Mouse (Mus musculus) intestine, embryonic 14.5 days (tissue): ENCODE results near the gene Fras1. TPM values are rescaled to one million over a fixed set of nuclear protein-coding genes. Genes with fewer than 3 reads are reported as not detected.

ENCODE experiments used
- ATAC-seq: fragments of 200-750 bp; cut with Nextera tagmentation; replicated peaks from 2 replicates; pipeline ENCODE4 v1.8.0; 2017; ENCODE audit warnings: low read depth, moderate number of reproducible peaks, moderate TSS enrichment, moderate library complexity; ENCODE audit not compliant: low FRiP score, low TSS enrichment
- DNase-seq: peaks from one replicate; pipeline ENCODE4 v3.0.0-alpha.2; 2018; ENCODE audit warnings: low spot score
- H3K27ac ChIP-seq: fragments of 300-500 bp; sonication (generic); 2 replicates; pipeline ENCODE4 v1.5.1; 2014; ENCODE audit warnings: low read depth, mild to moderate bottlenecking, control low read depth
- H3K27me3 ChIP-seq: fragments of 300-500 bp; sonication (generic); replicated peaks from 2 replicates; pipeline ENCODE4 v1.6.1; 2014; ENCODE audit warnings: low read length, control low read depth; ENCODE audit not compliant: control insufficient read depth, insufficient read depth
- H3K36me3 ChIP-seq: fragments of 300-500 bp; sonication (generic); 2 replicates; pipeline ENCODE4 v1.6.1; 2014; ENCODE audit warnings: low read length, control low read depth; ENCODE audit not compliant: control insufficient read depth, insufficient read depth
- H3K4me1 ChIP-seq: fragments of 300-500 bp; sonication (generic); replicated peaks from 2 replicates; pipeline ENCODE4 v1.6.1; 2014; ENCODE audit warnings: low read length, control low read depth, mixed read lengths; ENCODE audit not compliant: control insufficient read depth, insufficient read depth
- H3K4me2 ChIP-seq: fragments of 300-500 bp; sonication (generic); 2 replicates; pipeline ENCODE4 v1.6.1; 2014; ENCODE audit warnings: low read length
- H3K4me3 ChIP-seq: fragments of 300-500 bp; sonication (generic); 2 replicates; pipeline ENCODE4 v1.5.1; 2014; ENCODE audit warnings: low read depth, low read length, control low read depth, mixed read lengths
- H3K9ac ChIP-seq: fragments of 300-500 bp; sonication (generic); 2 replicates; pipeline ENCODE4 v1.6.1; 2014; ENCODE audit warnings: mild to moderate bottlenecking, low read length
- H3K9me3 ChIP-seq: fragments of 300-500 bp; sonication (generic); 2 replicates; pipeline ENCODE4 v1.6.1; 2016; ENCODE audit warnings: low read length, control low read depth; ENCODE audit not compliant: control insufficient read depth
- WGBS: fragments of 180-500 bp; shearing (Covaris S2); extraction: QIAGEN DNeasy Blood & Tissue Kit; methylation state at CpG from one replicate; pipeline ENCODE4 v1.1.7; 2014; 5-methylcytosine and 5-hydroxymethylcytosine counted together
- polyA plus RNA-seq: library from polyadenylated mRNA; unstranded; fragments of >200 nt; fragmentation: Nextera tagmentation; extraction: Ambion mirVana; gene quantifications from 2 replicates; pipeline ENCODE4 v1.2.1, GENCODE M21; 2014

The Fras1 gene
- polyA plus RNA-seq, 1 experiment from 2014 or later = 41.4 TPM

DNA sequence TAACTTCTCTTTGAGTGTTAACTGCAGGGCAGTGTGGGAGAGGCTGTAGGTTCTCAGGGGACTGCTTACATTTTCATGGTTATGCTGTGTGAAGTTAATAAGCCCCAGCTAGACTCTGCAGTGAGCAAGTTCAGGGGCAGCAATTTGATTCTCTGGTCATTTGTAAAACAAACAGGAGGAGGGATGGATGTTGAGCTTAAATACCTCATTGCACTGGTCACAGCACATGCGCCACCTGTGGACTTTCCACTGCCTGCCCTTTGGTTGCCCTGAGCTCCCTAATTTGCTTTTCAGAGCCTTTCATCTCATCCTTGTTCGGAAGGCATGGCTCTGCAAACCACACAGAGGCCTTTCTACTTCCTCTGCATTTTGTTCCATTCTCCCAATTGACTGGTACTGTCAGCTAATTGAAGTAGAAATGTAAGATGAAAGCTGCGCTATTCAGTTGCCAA is 142.1 kb downstream of the Fras1 start:
- Histone ChIP-seq H3K4me1 (no peaks in the 10 kb centered on the region), H3K36me3 (no peaks in the 10 kb centered on the region), H3K27ac (no peak overlapping the region), H3K9ac (no peak overlapping the region), H3K27me3 (no peaks in the 10 kb centered on the region), H3K9me3 (no peaks in the 10 kb centered on the region), H3K4me3 (no peak overlapping the region), H3K4me2 (no peak overlapping the region)
- WGBS = 80% methylated on average over 3 of the region's 3 CpGs
- no peak for DNase-seq
- ATAC-seq = no peak

DNA sequence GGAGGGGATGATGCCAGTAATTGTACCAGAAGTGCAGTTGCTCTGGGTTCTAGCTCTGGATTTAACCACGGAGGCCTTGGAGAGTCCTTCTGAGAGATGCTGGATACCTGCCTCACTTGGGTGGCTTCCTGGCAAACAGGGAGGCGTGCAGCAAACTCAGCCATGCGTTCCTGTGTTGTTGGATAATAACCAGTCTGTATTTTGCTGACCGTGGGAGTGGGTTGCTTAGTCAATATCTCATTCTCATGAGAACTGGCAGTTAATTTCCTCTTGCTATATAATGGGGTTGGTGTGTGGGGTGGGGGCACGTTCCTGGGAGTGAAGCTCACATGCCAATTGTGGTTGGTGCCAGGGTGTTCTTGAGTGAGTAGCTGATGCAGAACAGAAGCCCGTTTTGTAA is 142.6 kb downstream of the Fras1 start:
- H3K27ac ChIP-seq = no peak overlapping the region
- 78% methylated on average over 6 of the region's 6 CpGs for WGBS
- H3K4me2 ChIP-seq = no peak overlapping the region
- DNase-seq = no peak
- no peak for ATAC-seq
- H3K4me1 ChIP-seq = no peaks in the 10 kb centered on the region
- no peaks in the 10 kb centered on the region for H3K36me3 ChIP-seq
- no peak overlapping the region for H3K4me3 ChIP-seq
- no peak overlapping the region for H3K9ac ChIP-seq
- H3K9me3 ChIP-seq = no peaks in the 10 kb centered on the region
- no peaks in the 10 kb centered on the region for H3K27me3 ChIP-seq

DNA sequence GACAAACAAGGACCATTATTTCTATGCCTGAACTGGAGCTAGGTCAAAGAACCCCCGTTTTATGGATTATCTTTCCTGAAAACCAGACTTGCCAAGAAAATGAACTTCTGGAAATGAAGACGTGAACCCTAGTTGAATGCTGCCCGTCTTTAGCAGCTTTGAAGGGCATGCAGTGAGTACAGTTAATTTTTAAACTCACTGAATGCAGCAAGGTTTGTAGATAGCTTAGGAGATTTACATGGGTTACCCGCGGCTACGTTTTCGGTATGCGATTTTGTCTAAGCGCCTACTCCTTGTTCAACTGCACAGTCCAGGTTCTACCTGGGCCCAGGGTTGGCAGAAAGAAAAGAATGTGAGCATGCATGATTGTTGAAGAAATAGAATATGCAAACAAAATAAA is 147.8 kb downstream of the Fras1 start:
- Histone ChIP-seq H3K36me3 (no peaks in the 10 kb centered on the region), H3K4me2 (peak overlapping the region; percentile 7; the same call in 1 of the 2 replicates), H3K27ac (no peak overlapping the region), H3K27me3 (no peaks in the 10 kb centered on the region), H3K9me3 (no peaks in the 10 kb centered on the region), H3K4me1 (no peaks in the 10 kb centered on the region), H3K9ac (no peak overlapping the region), H3K4me3 (no peak overlapping the region)
- no peak for ATAC-seq
- no peak for DNase-seq
- 67% methylated on average over 9 of the region's 9 CpGs for WGBS

DNA sequence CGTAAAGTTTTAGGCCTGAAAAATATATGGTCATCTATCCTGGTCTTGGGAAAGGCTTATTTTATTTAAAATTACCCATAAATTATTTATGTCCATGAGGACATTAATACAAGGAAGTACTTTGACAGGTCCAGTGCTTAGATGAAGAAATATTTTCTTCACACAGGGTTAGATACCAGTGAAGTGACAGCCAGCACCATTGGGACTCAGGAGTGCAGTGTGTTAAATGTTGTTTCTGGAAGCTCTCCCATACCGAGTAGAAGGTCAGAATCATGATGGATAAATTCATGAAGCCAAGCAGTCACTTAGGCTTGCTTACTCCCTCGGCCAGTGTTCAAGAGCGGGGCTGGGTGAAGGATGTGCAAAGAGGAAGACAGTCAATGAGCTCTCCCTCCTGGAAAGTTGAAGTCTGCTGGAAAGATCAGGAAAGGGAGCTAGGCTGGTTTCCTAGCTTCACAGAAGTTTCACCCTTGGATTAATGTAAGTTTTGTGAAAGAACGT is 149.2 kb downstream of the Fras1 start:
- Histone ChIP-seq H3K27ac (no peak overlapping the region), H3K36me3 (no peaks in the 10 kb centered on the region), H3K4me1 (no peaks in the 10 kb centered on the region), H3K27me3 (no peaks in the 10 kb centered on the region), H3K4me2 (no peak overlapping the region), H3K9me3 (no peaks in the 10 kb centered on the region), H3K9ac (no peak overlapping the region), H3K4me3 (no peak overlapping the region)
- DNase-seq (no peak), ATAC-seq (no peak)
- 54% methylated on average over 5 of the region's 5 CpGs for WGBS

DNA sequence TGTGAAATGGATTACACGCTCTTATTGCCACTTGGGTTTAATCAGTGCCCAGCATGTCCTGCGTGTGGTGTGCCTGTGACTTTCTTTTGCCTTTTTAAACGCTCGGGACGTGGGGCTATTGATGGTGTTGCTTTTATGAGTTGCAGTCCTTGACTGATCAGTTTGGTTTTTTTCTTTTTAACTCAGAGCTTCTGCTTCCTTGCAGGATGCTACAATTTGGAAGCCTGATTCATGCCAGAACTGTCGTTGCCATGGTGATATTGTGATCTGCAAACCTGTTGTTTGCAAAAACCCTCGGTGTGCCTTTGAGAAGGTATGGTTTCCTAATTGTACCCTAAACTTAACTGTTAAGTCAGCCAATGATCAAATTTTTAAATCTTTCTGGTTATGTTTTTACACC is 154.5 kb downstream of the Fras1 start:
- Histone ChIP-seq H3K4me3 (no peak overlapping the region), H3K4me2 (no peak overlapping the region), H3K9ac (no peak overlapping the region), H3K27ac (no peak overlapping the region), H3K27me3 (no peaks in the 10 kb centered on the region), H3K4me1 (no peaks in the 10 kb centered on the region), H3K36me3 (no peaks in the 10 kb centered on the region), H3K9me3 (no peaks in the 10 kb centered on the region)
- WGBS = 57% methylated on average over 7 of the region's 7 CpGs
- no peak for DNase-seq
- ATAC-seq = no peak

DNA sequence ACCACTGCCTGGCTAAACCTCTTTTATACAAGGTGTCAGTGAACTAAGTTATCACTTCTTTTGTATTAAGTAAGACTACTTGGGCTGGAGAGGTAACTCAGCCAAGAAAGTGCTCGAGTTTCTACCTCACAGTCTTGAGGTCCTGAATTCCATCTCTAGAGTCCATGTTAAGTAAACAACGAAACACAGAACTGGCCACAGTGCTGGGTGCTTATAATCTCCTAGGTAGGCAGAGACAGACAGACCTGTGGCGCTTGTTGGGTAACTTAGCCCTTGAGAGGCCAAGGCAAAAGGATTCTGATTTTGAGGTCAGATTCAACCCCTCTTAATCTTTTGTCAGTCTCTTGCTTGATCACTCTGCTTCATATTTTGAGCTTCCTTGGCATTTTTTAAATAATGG is 156.8 kb downstream of the Fras1 start:
- no peak for DNase-seq
- no peak for ATAC-seq
- 75% methylated on average over 3 of the region's 3 CpGs for WGBS

DNA sequence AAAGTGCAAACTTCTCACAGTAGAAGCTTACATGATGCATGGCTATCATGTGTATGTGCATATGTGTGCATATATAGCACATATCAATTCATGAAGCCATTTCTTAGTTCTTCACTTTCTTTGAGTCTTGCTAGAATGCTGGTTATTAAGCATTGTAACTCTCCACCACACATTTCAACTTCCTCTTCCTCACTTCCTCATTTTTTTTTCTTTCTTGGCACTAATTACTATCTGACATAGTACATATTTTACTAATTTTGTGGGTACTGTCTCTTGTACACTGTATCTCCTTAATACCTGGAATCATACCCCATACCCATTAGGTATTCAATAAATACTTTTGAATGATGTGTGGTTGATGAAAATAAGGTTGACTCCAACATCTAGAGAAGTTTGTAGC is 158.2 kb downstream of the Fras1 start:
- Histone ChIP-seq H3K27me3 (no peaks in the 10 kb centered on the region), H3K4me1 (no peaks in the 10 kb centered on the region), H3K9ac (no peak overlapping the region), H3K4me2 (no peak overlapping the region), H3K4me3 (no peak overlapping the region), H3K9me3 (no peaks in the 10 kb centered on the region), H3K36me3 (no peaks in the 10 kb centered on the region), H3K27ac (no peak overlapping the region)
- no peak for ATAC-seq
- no peak for DNase-seq

More for the DNA sequence above, 156.8 kb downstream of the Fras1 start:
- no peak overlapping the region for H3K9ac ChIP-seq
- no peak overlapping the region for H3K4me3 ChIP-seq
- H3K36me3 ChIP-seq = no peaks in the 10 kb centered on the region
- no peaks in the 10 kb centered on the region for H3K4me1 ChIP-seq
- H3K27ac ChIP-seq = no peak overlapping the region
- H3K9me3 ChIP-seq = no peaks in the 10 kb centered on the region
- H3K4me2 ChIP-seq = no peak overlapping the region
- no peaks in the 10 kb centered on the region for H3K27me3 ChIP-seq

DNA sequence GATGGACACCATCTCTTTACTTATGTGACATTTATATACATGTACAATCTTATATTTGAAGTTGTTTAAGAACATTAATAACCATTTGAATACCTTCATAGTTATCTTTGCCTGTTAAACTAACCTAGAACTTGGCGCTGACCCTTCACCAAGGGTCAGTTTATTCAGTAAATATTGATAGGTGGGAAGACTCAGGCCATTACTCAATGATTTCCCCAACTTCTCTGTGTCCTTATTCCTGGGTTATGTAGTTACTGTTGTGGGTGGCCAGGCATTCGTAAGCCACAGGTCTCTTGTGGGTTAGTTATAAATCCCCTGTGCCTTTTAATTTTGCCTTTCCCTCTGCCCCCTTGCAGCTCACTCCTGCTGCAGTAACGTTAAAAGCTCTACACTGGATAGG is 162.8 kb downstream of the Fras1 start:
- no peaks in the 10 kb centered on the region for H3K27me3 ChIP-seq
- WGBS = 57% methylated on average over 3 of the region's 3 CpGs
- no peak overlapping the region for H3K9ac ChIP-seq
- ATAC-seq = no peak
- no peak for DNase-seq
- H3K27ac ChIP-seq = no peak overlapping the region
- H3K4me2 ChIP-seq = no peak overlapping the region
- H3K4me1 ChIP-seq = no peaks in the 10 kb centered on the region
- H3K4me3 ChIP-seq = no peak overlapping the region
- H3K36me3 ChIP-seq = no peaks in the 10 kb centered on the region
- H3K9me3 ChIP-seq = no peaks in the 10 kb centered on the region

DNA sequence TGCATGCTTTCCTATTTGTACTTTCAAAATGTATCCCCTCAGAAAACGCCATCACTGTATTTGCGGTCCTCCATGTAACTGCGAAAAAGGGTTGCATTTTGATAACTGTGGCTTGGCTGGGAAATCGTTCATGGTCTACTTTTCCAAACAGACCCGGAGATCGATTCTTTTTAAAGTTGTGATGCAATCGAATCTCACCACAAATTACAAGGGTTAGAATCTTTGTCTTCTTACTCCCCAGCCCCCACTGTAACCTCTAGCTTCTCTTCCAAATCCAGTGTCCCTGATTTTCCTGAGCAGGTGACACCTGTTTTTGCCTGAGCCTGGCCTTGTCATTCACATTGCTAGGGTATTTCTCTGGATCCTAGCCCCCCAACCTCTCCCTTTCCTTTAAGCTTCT is 163.2 kb downstream of the Fras1 start:
- Histone ChIP-seq H3K27ac (no peak overlapping the region), H3K4me3 (no peak overlapping the region), H3K9me3 (no peaks in the 10 kb centered on the region), H3K27me3 (no peaks in the 10 kb centered on the region), H3K4me2 (no peak overlapping the region), H3K9ac (no peak overlapping the region), H3K4me1 (no peaks in the 10 kb centered on the region), H3K36me3 (no peaks in the 10 kb centered on the region)
- WGBS = 93% methylated on average over 7 of the region's 7 CpGs
- ATAC-seq = no peak
- no peak for DNase-seq
